Mouse (Mus musculus) G1E-ER4 (cell line): ENCODE data around the gene Fto. TPM values are rescaled to one million over a fixed set of nuclear protein-coding genes. Genes with fewer than 3 reads are reported as not detected.

Source experiments
- GATA1 ChIP-seq: IDR thresholded peaks from one replicate; pipeline ENCODE4 v1.8.0; 2012; ENCODE audit warnings: low read length, inconsistent platforms
- polyA plus RNA-seq: library from polyadenylated mRNA; stranded (reverse); fragments of >175 nt; gene quantifications from 2 replicates; pipeline ENCODE4 v1.2.3, GENCODE M21; 2012

Gene Fto
- polyA plus RNA-seq, 1 experiment, result 9.6 TPM

- TF ChIP-seq GATA1, result no peak
Measured at GRCm38 (mm10) chr8:91430333-91430940, 117.1 kb downstream of the Fto start.

GRCm38 (mm10) chr8:91436036-91436435 lies 122.7 kb downstream of the Fto start:
- no peak for TF ChIP-seq GATA1

- no peak for TF ChIP-seq GATA1
Measured at GRCm38 (mm10) chr8:91443911-91444310, 130.6 kb downstream of the Fto start.

GRCm38 (mm10) chr8:91444636-91445410 lies 131.5 kb downstream of the Fto start:
- no peak for TF ChIP-seq GATA1

GRCm38 (mm10) chr8:91445516-91445915 lies 132.2 kb downstream of the Fto start:
- TF ChIP-seq GATA1, result no peak

GRCm38 (mm10) chr8:91446008-91446407 lies 132.7 kb downstream of the Fto start:
- no peak for TF ChIP-seq GATA1

GRCm38 (mm10) chr8:91448667-91449329 lies 135.5 kb downstream of the Fto start:
- TF ChIP-seq GATA1, result no peak

- no peak for TF ChIP-seq GATA1
Measured at GRCm38 (mm10) chr8:91454926-91455325, 141.6 kb downstream of the Fto start.

- TF ChIP-seq GATA1, result no peak
Measured at GRCm38 (mm10) chr8:91455591-91455990, 142.3 kb downstream of the Fto start.

- no peak for TF ChIP-seq GATA1
Measured at GRCm38 (mm10) chr8:91458016-91458415, 144.7 kb downstream of the Fto start.

GRCm38 (mm10) chr8:91460965-91461364 lies 147.6 kb downstream of the Fto start:
- TF ChIP-seq GATA1, result no peak

GRCm38 (mm10) chr8:91463757-91464156 lies 150.4 kb downstream of the Fto start:
- no peak for TF ChIP-seq GATA1

GRCm38 (mm10) chr8:91467463-91467862 lies 154.1 kb downstream of the Fto start:
- no peak for TF ChIP-seq GATA1

- no peak for TF ChIP-seq GATA1
Measured at GRCm38 (mm10) chr8:91467881-91468534, 154.7 kb downstream of the Fto start.

- TF ChIP-seq GATA1, result no peak
Measured at GRCm38 (mm10) chr8:91469441-91469840, 156.1 kb downstream of the Fto start.

- no peak for TF ChIP-seq GATA1
Measured at GRCm38 (mm10) chr8:91474731-91475279, 161.5 kb downstream of the Fto start.

- TF ChIP-seq GATA1, result no peak
Measured at GRCm38 (mm10) chr8:91476988-91477387, 163.7 kb downstream of the Fto start.
